ENCODE assay signal across 51 mouse cellular contexts in genomic region chr11:6684741-6685140, GRCm38 (mm10). TPM values are rescaled to one million over a fixed set of nuclear protein-coding genes. Genes with fewer than 3 reads are reported as not detected.
"Had no signal": no experiment of that assay in that cellular context is flagged by ENCODE, and none has a peak within 500 bp of the region (broad histone marks: within the 10 kb centered on the region; RNA-seq: fewer than 3 reads in every experiment).

No protein-coding gene starts in this region.

- H3K9ac ChIP-seq: heart, embryonic 12.5 days; heart, embryonic 13.5 days; heart, embryonic 15.5 days; hindbrain, embryonic 12.5 days; hindbrain, embryonic 13.5 days; hindbrain, embryonic 14.5 days; hindbrain, embryonic 15.5 days; intestine, embryonic 15.5 days; kidney, embryonic 15.5 days had no signal

- ATAC-seq: hindbrain, embryonic 16.5 days; hindbrain, postnatal 0 days; inflammation-experienced regulatory T-cells, adult 6 months; intestine, embryonic 15.5 days; intestine, embryonic 16.5 days; intestine, postnatal 0 days had no signal

- H3K4me3 ChIP-seq: heart, embryonic 12.5 days; heart, embryonic 13.5 days; heart, embryonic 15.5 days; hindbrain, embryonic 10.5 days; hindbrain, embryonic 12.5 days; hindbrain, embryonic 13.5 days; hindbrain, embryonic 15.5 days; intestine, embryonic 15.5 days; kidney, embryonic 15.5 days; layer of hippocampus, adult 2 months; left cerebral cortex, adult 2 months had no signal

- DNase-seq: heart, postnatal 10 days; heart, postnatal 14 days; heart, postnatal 36 days; heart, postnatal 4 days; kidney, adult 11 months; kidney, adult 18-20 months; kidney, adult 2 months; kidney, adult 8-10 months; kidney, adult 9 months; kidney, postnatal 10 days; kidney, postnatal 14 days; kidney, postnatal 25 days; kidney, postnatal 36 days; kidney, postnatal 4 days; layer of hippocampus, adult 9-11 months; layer of hippocampus, postnatal 36 days had no signal

- H3K27me3 ChIP-seq: heart, embryonic 12.5 days; heart, embryonic 13.5 days; heart, embryonic 15.5 days; hindbrain, embryonic 12.5 days; hindbrain, embryonic 13.5 days; hindbrain, embryonic 15.5 days; intestine, embryonic 15.5 days; kidney, embryonic 15.5 days had no signal

- H3K36me3 ChIP-seq: heart, embryonic 12.5 days; heart, embryonic 13.5 days; heart, embryonic 15.5 days; hindbrain, embryonic 10.5 days; hindbrain, embryonic 12.5 days; hindbrain, embryonic 13.5 days; hindbrain, embryonic 15.5 days; intestine, embryonic 15.5 days; kidney, embryonic 15.5 days had no signal

- H3K9me3 ChIP-seq: heart, embryonic 15.5 days; hindbrain, embryonic 12.5 days; hindbrain, embryonic 13.5 days; hindbrain, embryonic 15.5 days; intestine, embryonic 15.5 days; kidney, embryonic 15.5 days had no signal

- H3K27ac ChIP-seq: heart, embryonic 13.5 days; heart, embryonic 15.5 days; hindbrain, embryonic 10.5 days; hindbrain, embryonic 12.5 days; hindbrain, embryonic 13.5 days; hindbrain, embryonic 14.5 days; hindbrain, embryonic 15.5 days; hindbrain, postnatal 0 days; intestine, embryonic 15.5 days; kidney, embryonic 15.5 days; kidney, postnatal 0 days; layer of hippocampus, adult 2 months; left cerebral cortex, adult 2 months had no signal

- H3K4me2 ChIP-seq: heart, embryonic 11.5 days; heart, embryonic 12.5 days; heart, embryonic 13.5 days; heart, embryonic 15.5 days; hindbrain, embryonic 12.5 days; hindbrain, embryonic 13.5 days; hindbrain, embryonic 14.5 days; hindbrain, embryonic 15.5 days; intestine, embryonic 15.5 days; kidney, embryonic 15.5 days had no signal

RNA-seq across cellular contexts. Expression of gene Ramp3, which starts 26.4 kb away (rescaled TPM):
- total RNA-seq: hematopoietic stem cell, adult 5-6 weeks had no signal

RNA-seq across cellular contexts. Expression of gene Wap, which starts 46.3 kb away (rescaled TPM):
- total RNA-seq: heart, postnatal 10 days; heart, postnatal 14 days; heart, postnatal 25 days; heart, postnatal 36 days; heart, postnatal 4 days; hematopoietic stem cell, adult 5-6 weeks; hindbrain, postnatal 0 days; layer of hippocampus, adult 18-20 months; layer of hippocampus, adult 2 months; layer of hippocampus, adult 8-10 months; layer of hippocampus, postnatal 10 days; layer of hippocampus, postnatal 14 days; layer of hippocampus, postnatal 25 days; layer of hippocampus, postnatal 36 days; left cerebral cortex, adult 18-20 months; left cerebral cortex, adult 2 months had no signal
- polyA plus RNA-seq: heart, embryonic 11.5 days; heart, embryonic 12.5 days; heart, embryonic 13.5 days; heart, embryonic 14.5 days; heart, embryonic 15.5 days; heart, embryonic 16.5 days; heart, postnatal 0 days; hindbrain, embryonic 10.5 days; hindbrain, embryonic 11.5 days; hindbrain, embryonic 12.5 days; hindbrain, embryonic 13.5 days; hindbrain, embryonic 14.5 days; hindbrain, embryonic 15.5 days; hindbrain, embryonic 16.5 days; hindbrain, postnatal 0 days; inflammation-experienced regulatory T-cells, adult 6 months; intestine, embryonic 14.5 days; intestine, embryonic 15.5 days; intestine, embryonic 16.5 days; kidney, adult 2 months; kidney, embryonic 14.5 days; kidney, embryonic 15.5 days; kidney, embryonic 16.5 days; kidney, postnatal 0 days; large intestine, adult 2 months had no signal
